Mouse (Mus musculus): ENCODE results near the gene Atp10a.
A peak's percentile ranks its signal among the peaks of the same experiment; 100 is the strongest.

DNA sequence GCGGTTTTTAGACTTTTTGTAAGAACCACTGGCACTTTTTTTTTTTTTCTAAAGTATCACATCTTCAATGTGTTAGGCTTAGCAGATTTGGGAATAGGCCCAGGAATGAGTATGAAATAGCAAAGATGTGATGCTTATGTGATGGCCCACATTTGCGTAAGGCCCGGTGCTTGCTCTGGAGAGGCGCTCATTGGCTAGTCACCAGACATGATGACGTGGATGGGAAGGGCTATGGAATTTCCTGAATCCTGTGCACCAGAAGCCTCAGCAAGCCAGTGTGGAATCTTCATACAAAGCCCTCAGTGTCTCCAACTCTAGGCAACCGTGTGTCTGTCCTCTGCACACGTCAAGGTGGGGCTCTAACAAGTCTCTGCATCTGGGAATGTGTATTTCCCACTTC, 5.1 kb downstream of the Atp10a start:
- TF ChIP-seq CTCF (IDR thresholded peaks at IDR 0.05; ENCODE audit: extremely low read depth, insufficient read depth, low read length), result no peak
- 0 out of 2 replicates have a peak, but pooled peaks have one; percentile 22 for TF ChIP-seq POLR2A (IDR thresholded peaks at IDR 0.05; ENCODE audit: extremely low read depth, insufficient read depth, low read length)
